Mouse (Mus musculus) stomach, postnatal 0 days (tissue): ENCODE data around the gene Nrsn2. TPM values are rescaled to one million over a fixed set of nuclear protein-coding genes. Genes with fewer than 3 reads are reported as not detected.

Experiments used
- ATAC-seq: fragments of 200-750 bp; cut with Nextera tagmentation; 2 replicates; pipeline ENCODE4 v1.8.0; 2017; ENCODE audit not compliant: low FRiP score, low TSS enrichment
- DNase-seq: peaks from one replicate; pipeline ENCODE4 v3.0.0-alpha.2; 2016; ENCODE audit warnings: low spot score
- H3K27ac ChIP-seq: fragments of 300-500 bp; sonication (generic); replicated peaks from 2 replicates; pipeline ENCODE4 v1.5.1; 2014; ENCODE audit warnings: mild to moderate bottlenecking, control low read depth
- H3K27me3 ChIP-seq: fragments of 300-500 bp; sonication (generic); 2 replicates; pipeline ENCODE4 v1.6.1; 2014; ENCODE audit warnings: low read length; ENCODE audit not compliant: control insufficient read depth, insufficient read depth
- H3K36me3 ChIP-seq: fragments of 300-500 bp; sonication (generic); 2 replicates; pipeline ENCODE4 v1.6.1; 2014; ENCODE audit warnings: low read length, mixed read lengths; ENCODE audit not compliant: control insufficient read depth, insufficient read depth
- H3K4me1 ChIP-seq: fragments of 300-500 bp; sonication (generic); replicated peaks from 2 replicates; pipeline ENCODE4 v1.6.1; 2014; ENCODE audit warnings: antibody characterized with exemption; ENCODE audit not compliant: control insufficient read depth, insufficient read depth
- H3K4me2 ChIP-seq: fragments of 300-500 bp; sonication (generic); replicated peaks from 2 replicates; pipeline ENCODE4 v1.6.1; 2014; ENCODE audit warnings: low read depth, mild to moderate bottlenecking, control low read depth, moderate library complexity
- H3K4me3 ChIP-seq: fragments of 300-500 bp; sonication (generic); 2 replicates; pipeline ENCODE4 v1.5.1; 2014; ENCODE audit warnings: low read depth, low read length, control low read depth
- H3K9ac ChIP-seq: fragments of 300-500 bp; sonication (generic); 2 replicates; pipeline ENCODE4 v1.6.1; 2014; ENCODE audit warnings: mild to moderate bottlenecking, low read length, control low read depth, mixed read lengths
- H3K9me3 ChIP-seq: fragments of 300-500 bp; sonication (generic); 2 replicates; pipeline ENCODE4 v1.6.1; 2016; ENCODE audit warnings: low read length; ENCODE audit not compliant: control insufficient read depth
- CTCF ChIP-seq: IDR thresholded peaks from 2 replicates; pipeline ENCODE4 v1.5.1; 2016; ENCODE audit warnings: antibody characterized with exemption, low read depth, mild to moderate bottlenecking, moderate library complexity
- EP300 ChIP-seq: optimal IDR thresholded peaks from 2 replicates; pipeline ENCODE3; 2016; ENCODE audit warnings: antibody characterized with exemption
- WGBS: fragments of 180-500 bp; shearing (Covaris S2); extraction: QIAGEN DNeasy Blood & Tissue Kit; methylation state at CpG from one replicate; pipeline ENCODE4 v1.1.7; 2014; 5-methylcytosine and 5-hydroxymethylcytosine counted together
- polyA plus RNA-seq: library from polyadenylated mRNA; unstranded; fragments of >200 nt; fragmentation: Nextera tagmentation; extraction: Ambion mirVana; gene quantifications from 2 replicates; pipeline ENCODE4 v1.2.1, GENCODE M21; 2015

Nrsn2 gene
- polyA plus RNA-seq: 1.1 and 1.5 TPM in 2 replicates

GRCm38 (mm10) chr2:152376345-152376741, at the start of gene Nrsn2:
TSS of gene Nrsn2 (minus strand) at chr2:152376638.
- H3K4me2 ChIP-seq: no peak within 1 kb of the TSS
- H3K27ac ChIP-seq: no peak within 1 kb of the TSS
- 5% methylated on average over 9 of the region's 16 CpGs for WGBS
- H3K4me1 ChIP-seq: no peaks in the 10 kb centered on the region
- H3K36me3 ChIP-seq: no peaks in the 10 kb centered on the region
- H3K27me3 ChIP-seq: no peaks in the 10 kb centered on the region
- DNase-seq: no peak
- no peak within 1 kb of the TSS for H3K9ac ChIP-seq
- TF ChIP-seq EP300: no peak
- no peak for ATAC-seq
- H3K9me3 ChIP-seq: no peaks in the 10 kb centered on the region
- no peak within 1 kb of the TSS for H3K4me3 ChIP-seq

DNA sequence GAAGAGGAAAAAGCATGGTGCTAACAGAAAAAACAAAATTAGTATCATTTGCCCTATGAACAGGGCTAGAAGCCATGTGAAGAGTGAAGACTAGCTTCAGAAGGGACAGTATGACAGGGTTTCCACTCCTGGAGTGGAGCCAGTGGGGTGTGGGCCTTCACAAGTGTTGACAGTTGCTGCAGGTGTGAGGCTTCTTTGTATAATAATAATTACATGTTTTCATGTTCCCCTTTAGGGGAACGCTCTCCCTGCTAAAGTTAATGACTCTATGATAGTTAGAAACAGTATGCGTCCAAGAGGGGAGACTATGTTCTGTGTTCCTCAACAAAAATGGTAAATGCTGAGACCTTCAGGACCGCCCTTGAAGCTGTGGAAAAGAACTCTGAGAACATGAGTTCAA, 39.3 kb upstream of the Nrsn2 start:
- Histone ChIP-seq H3K4me2 (0 out of 2 replicates have a peak overlapping the region, but pooled peaks have one; percentile 79), H3K4me1 (0 out of 2 replicates have a peak, but pooled peaks cover 3% of the 10 kb centered on the region), H3K4me3 (no peak overlapping the region), H3K27ac (peak overlapping the region; percentile 98), H3K27me3 (no peaks in the 10 kb centered on the region), H3K36me3 (no peaks in the 10 kb centered on the region), H3K9me3 (no peaks in the 10 kb centered on the region), H3K9ac (no peak overlapping the region)
- 92% methylated on average over 3 of the region's 3 CpGs for WGBS
- ATAC-seq (no peak), DNase-seq (no peak)
- TF ChIP-seq EP300 (no peak), CTCF (no peak)

DNA sequence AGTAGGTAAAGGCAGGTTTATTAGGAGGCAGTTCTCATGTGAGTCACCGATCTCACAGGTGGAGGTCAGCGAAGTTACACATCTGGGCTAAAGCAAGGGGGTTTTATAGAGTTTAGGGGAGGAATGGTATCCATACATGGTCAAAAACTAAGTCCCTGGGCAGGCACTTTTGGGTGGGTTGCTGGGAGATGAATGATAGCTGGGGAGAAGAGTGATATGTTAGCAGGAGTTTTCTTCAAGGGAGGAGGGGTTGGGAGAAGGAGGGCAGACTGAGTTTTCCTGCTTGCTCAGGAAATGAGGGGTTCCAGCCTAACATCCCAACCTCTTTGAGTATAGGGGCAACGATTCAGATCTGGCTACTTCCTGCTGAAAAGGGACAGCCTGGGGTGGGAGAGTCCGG, 38.8 kb upstream of the Nrsn2 start, which contains the start of gene 6820408C15Rik:
6820408C15Rik (plus strand) TSS at position 301 of the 400 bp plus-strand sequence.
- Histone ChIP-seq H3K9me3 (no peaks in the 10 kb centered on the region), H3K4me3 (peak within 1 kb of the TSS; percentile 96), H3K27ac (peak within 1 kb of the TSS; percentile 98), H3K4me2 (peak within 1 kb of the TSS; percentile 79), H3K27me3 (no peaks in the 10 kb centered on the region), H3K9ac (peak within 1 kb of the TSS; percentile 94), H3K4me1 (peaks cover 3% of the 10 kb centered on the region; the same call in 1 of the 2 replicates), H3K36me3 (no peaks in the 10 kb centered on the region)
- no peak for TF ChIP-seq CTCF
- no peak for TF ChIP-seq EP300
- DNase-seq (no peak), ATAC-seq (no peak)
- WGBS: 19% methylated on average over 4 of the region's 4 CpGs

- Histone ChIP-seq H3K4me3 (peak within 1 kb of the TSS; percentile 96), H3K36me3 (no peaks in the 10 kb centered on the region), H3K27me3 (no peaks in the 10 kb centered on the region), H3K4me2 (peak within 1 kb of the TSS; percentile 79), H3K9ac (peak within 1 kb of the TSS; percentile 94), H3K27ac (peak within 1 kb of the TSS; percentile 98), H3K9me3 (no peaks in the 10 kb centered on the region), H3K4me1 (peaks cover 3% of the 10 kb centered on the region)
- peak; percentile 89 for ATAC-seq
- TF ChIP-seq EP300: peak; percentile 66
- TF ChIP-seq CTCF: peak; percentile 8; the same call in 1 of the 2 replicates
- WGBS: under 1% methylated on average over 63 of the region's 65 CpGs
- peak; percentile 92 for DNase-seq
Observed at GRCm38 (mm10) chr2:152414591-152415165, 38.2 kb upstream of the Nrsn2 start, which contains the start of gene Zcchc3. TSS of gene Zcchc3 (minus strand) at chr2:152415027.

- under 1% methylated on average over 79 of the region's 86 CpGs for WGBS
- no peaks in the 10 kb centered on the region for H3K27me3 ChIP-seq
- TF ChIP-seq CTCF: no peak
- TF ChIP-seq EP300: no peak
- H3K4me1 ChIP-seq: peaks cover 3% of the 10 kb centered on the region
- DNase-seq (peak; percentile 49), ATAC-seq (peak; percentile 10; the same call in 1 of the 2 replicates)
- H3K4me2 ChIP-seq: peak overlapping the region; percentile 79
- H3K36me3 ChIP-seq: no peaks in the 10 kb centered on the region
- H3K27ac ChIP-seq: peak overlapping the region; percentile 98
- H3K9me3 ChIP-seq: no peaks in the 10 kb centered on the region
- peak overlapping the region; percentile 96 for H3K4me3 ChIP-seq
- H3K9ac ChIP-seq: peak overlapping the region; percentile 94
Observed at GRCm38 (mm10) chr2:152413765-152414584, 37.5 kb upstream of the Nrsn2 start.
